Mouse (Mus musculus) intestine, embryonic 15.5 days (tissue): Measurements from ENCODE around the gene LTO1. TPM values are rescaled to one million over a fixed set of nuclear protein-coding genes. Genes with fewer than 3 reads are reported as not detected.
"Not testable (repeated sequence)": the region's sequence is repeated elsewhere in the genome, so short reads cannot be mapped to it uniquely, and the experiment has no call there.

ENCODE experiments used
- ATAC-seq: fragments of 200-750 bp; cut with Nextera tagmentation; 2 replicates; pipeline ENCODE4 v1.8.0; 2017; ENCODE audit warnings: moderate TSS enrichment, moderate library complexity
- H3K27ac ChIP-seq: fragments of 300-500 bp; sonication (generic); 2 replicates; pipeline ENCODE4 v1.5.1; 2015; ENCODE audit warnings: mild to moderate bottlenecking, inconsistent platforms
- H3K27me3 ChIP-seq: fragments of 300-500 bp; sonication (generic); replicated peaks from 2 replicates; pipeline ENCODE4 v1.6.1; 2015; ENCODE audit warnings: inconsistent platforms
- H3K36me3 ChIP-seq: fragments of 300-500 bp; sonication (generic); 2 replicates; pipeline ENCODE4 v1.6.1; 2015; ENCODE audit warnings: inconsistent platforms
- H3K4me1 ChIP-seq: fragments of 300-500 bp; sonication (generic); replicated peaks from 2 replicates; pipeline ENCODE4 v1.6.1; 2015; ENCODE audit warnings: inconsistent platforms
- H3K4me2 ChIP-seq: fragments of 300-500 bp; sonication (generic); replicated peaks from 2 replicates; pipeline ENCODE4 v1.6.1; 2015; ENCODE audit warnings: mild to moderate bottlenecking, inconsistent platforms
- H3K4me3 ChIP-seq: fragments of 300-500 bp; sonication (generic); replicated peaks from 2 replicates; pipeline ENCODE4 v1.5.1; 2015; ENCODE audit warnings: inconsistent platforms
- H3K9ac ChIP-seq: fragments of 300-500 bp; sonication (generic); 2 replicates; pipeline ENCODE4 v1.6.1; 2015; ENCODE audit warnings: inconsistent platforms
- H3K9me3 ChIP-seq: fragments of 300-500 bp; sonication (generic); 2 replicates; pipeline ENCODE4 v1.6.1; 2016; ENCODE audit warnings: inconsistent platforms
- WGBS: fragments of 180-500 bp; shearing (Covaris S2); methylation state at CpG from one replicate; pipeline ENCODE4 v1.1.7; 2015; 5-methylcytosine and 5-hydroxymethylcytosine counted together
- polyA plus RNA-seq: library from polyadenylated mRNA; unstranded; fragments of >200 nt; fragmentation: Nextera tagmentation; extraction: Ambion mirVana; gene quantifications from 2 replicates; pipeline ENCODE4 v1.2.1, GENCODE M21; 2015

LTO1 gene
- 24.1 and 25.2 TPM in 2 replicates for polyA plus RNA-seq

DNA sequence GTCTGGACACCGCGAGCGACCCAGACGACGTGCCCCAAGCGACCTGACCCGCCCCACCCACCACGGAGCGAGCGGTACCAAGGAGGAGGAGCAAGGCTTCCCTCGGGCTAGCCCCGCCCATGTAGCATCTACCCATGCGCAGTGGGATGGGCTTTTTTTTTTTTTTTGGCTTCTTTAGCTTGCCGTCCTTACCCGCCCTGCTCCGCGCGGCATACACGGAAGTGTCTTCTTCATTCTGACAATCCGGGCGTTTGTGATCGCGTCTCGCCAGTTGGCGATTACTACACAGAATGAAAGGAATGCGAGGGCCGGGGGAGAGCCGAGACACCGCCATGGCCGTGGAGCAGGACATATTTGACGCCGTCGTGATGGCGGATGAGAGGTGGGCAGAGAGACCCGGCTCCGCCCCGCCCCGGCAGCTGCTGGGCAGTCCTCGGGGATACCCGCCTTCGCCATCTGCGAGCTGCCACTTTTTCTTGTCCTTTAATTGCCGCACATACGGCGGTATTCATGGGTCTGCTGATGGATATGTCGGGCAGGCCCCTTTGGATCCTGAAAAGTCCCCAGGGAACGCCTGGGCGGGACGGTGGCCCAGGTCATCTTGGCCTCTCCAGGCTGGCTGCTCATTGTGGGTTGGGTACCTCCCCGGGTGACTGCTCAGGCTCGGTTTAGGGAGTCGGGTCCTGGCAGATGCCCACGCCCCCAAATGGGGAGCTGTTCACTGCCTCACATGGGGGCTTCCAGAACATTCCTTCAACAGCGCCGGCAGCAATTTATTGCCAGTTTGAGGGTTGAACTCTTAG lies at the start of gene LTO1:
TSS of gene LTO1 (plus strand) at position 153 of the 803 bp plus-strand sequence.
- H3K27me3 ChIP-seq, result no peaks in the 10 kb centered on the region
- peaks cover 6% of the 10 kb centered on the region for H3K4me1 ChIP-seq
- WGBS, result under 1% methylated on average over 55 of the region's 55 CpGs
- H3K9me3 ChIP-seq, result no peaks in the 10 kb centered on the region
- H3K36me3 ChIP-seq, result peaks cover 9% of the 10 kb centered on the region; the same call in 1 of the 2 replicates
- ATAC-seq, result peak; percentile 96
- peak within 1 kb of the TSS; percentile 67 for H3K27ac ChIP-seq
- peak within 1 kb of the TSS; percentile 79 for H3K9ac ChIP-seq
- H3K4me3 ChIP-seq, result peak within 1 kb of the TSS; percentile 78
- peak within 1 kb of the TSS; percentile 90 for H3K4me2 ChIP-seq

GRCm38 (mm10) chr7:144867161-144867560 lies 47.7 kb upstream of the LTO1 start:
- Histone ChIP-seq H3K27ac (no peak overlapping the region), H3K4me2 (no peak overlapping the region), H3K4me1 (0 out of 2 replicates have a peak, but pooled peaks cover under 1% of the 10 kb centered on the region), H3K9me3 (no peaks in the 10 kb centered on the region), H3K9ac (no peak overlapping the region), H3K4me3 (no peak overlapping the region), H3K36me3 (no peaks in the 10 kb centered on the region), H3K27me3 (peaks cover 47% of the 10 kb centered on the region)
- ATAC-seq, result no peak
- 56% methylated on average over 4 of the region's 4 CpGs for WGBS

GRCm38 (mm10) chr7:144867602-144868001 lies 47.3 kb upstream of the LTO1 start:
- ATAC-seq, result no peak
- Histone ChIP-seq H3K27me3 (peaks cover 43% of the 10 kb centered on the region), H3K9ac (no peak overlapping the region), H3K4me3 (no peak overlapping the region), H3K36me3 (no peaks in the 10 kb centered on the region), H3K4me1 (no peaks in the 10 kb centered on the region), H3K9me3 (no peaks in the 10 kb centered on the region), H3K27ac (no peak overlapping the region), H3K4me2 (no peak overlapping the region)
- WGBS, result 77% methylated on average over 8 of the region's 8 CpGs

DNA sequence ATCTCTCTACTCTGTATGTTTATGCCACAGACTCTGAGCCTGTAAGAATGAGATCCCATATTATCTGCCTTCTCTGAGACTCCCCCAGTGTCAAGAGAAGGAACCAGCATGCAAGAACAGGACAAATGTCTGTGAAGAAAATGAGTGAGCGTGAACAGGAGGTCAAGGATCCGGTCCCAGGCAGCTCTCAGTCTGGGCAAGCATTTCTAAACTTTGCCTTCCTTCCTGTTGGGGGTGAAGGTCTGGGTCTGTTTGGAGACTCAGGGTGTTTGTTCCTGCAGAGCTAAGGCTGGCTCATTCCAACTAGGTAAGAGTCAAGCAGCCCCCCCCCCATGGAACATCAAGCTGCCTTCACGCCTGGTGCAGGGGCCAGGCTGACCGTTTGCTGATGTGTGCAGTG lies 42.5 kb upstream of the LTO1 start:
- Histone ChIP-seq H3K4me3 (no peak overlapping the region), H3K9me3 (no peaks in the 10 kb centered on the region), H3K36me3 (no peaks in the 10 kb centered on the region), H3K27ac (no peak overlapping the region), H3K4me1 (no peaks in the 10 kb centered on the region), H3K9ac (no peak overlapping the region), H3K27me3 (peaks cover 5% of the 10 kb centered on the region; the same call in 1 of the 2 replicates), H3K4me2 (no peak overlapping the region)
- WGBS, result 72% methylated on average over 4 of the region's 4 CpGs
- no peak for ATAC-seq

DNA sequence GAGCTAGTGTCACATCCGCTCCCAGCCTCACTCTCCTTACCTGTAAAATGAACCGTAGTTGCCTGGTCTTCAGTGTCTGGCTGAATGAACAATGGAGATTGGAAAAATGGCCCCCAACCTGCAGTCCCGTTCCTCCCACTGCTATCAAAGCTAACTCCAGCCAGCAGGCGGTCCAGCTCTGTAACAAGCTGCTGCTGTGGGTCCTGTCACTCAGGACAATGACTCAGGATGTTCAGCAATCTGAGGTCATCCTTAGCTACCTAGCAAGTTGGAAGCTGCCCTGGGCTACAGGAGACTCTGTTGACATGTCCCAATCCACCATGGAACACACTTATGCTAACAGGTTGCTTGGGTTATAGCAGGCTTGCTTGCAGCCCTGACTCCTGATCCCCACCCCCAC lies 41.7 kb upstream of the LTO1 start:
- Histone ChIP-seq H3K36me3 (no peaks in the 10 kb centered on the region), H3K4me1 (no peaks in the 10 kb centered on the region), H3K4me2 (no peak overlapping the region), H3K27ac (no peak overlapping the region), H3K4me3 (no peak overlapping the region), H3K9me3 (no peaks in the 10 kb centered on the region), H3K9ac (no peak overlapping the region), H3K27me3 (0 out of 2 replicates have a peak, but pooled peaks cover 3% of the 10 kb centered on the region)
- 77% methylated on average over 4 of the region's 4 CpGs for WGBS
- no peak for ATAC-seq

- Histone ChIP-seq H3K4me1 (no peaks in the 10 kb centered on the region), H3K9me3 (no peaks in the 10 kb centered on the region), H3K27ac (no peak overlapping the region), H3K9ac (no peak overlapping the region), H3K4me3 (no peak overlapping the region), H3K36me3 (no peaks in the 10 kb centered on the region), H3K27me3 (0 out of 2 replicates have a peak, but pooled peaks cover 3% of the 10 kb centered on the region), H3K4me2 (no peak overlapping the region)
- no peak for ATAC-seq
- WGBS, result 52% methylated on average over 4 of the region's 4 CpGs
These were observed 40.7 kb upstream of the LTO1 start for GRCm38 (mm10) chr7:144874226-144874625.

- H3K4me3 ChIP-seq, result no peak overlapping the region
- ATAC-seq, result no peak
- no peaks in the 10 kb centered on the region for H3K9me3 ChIP-seq
- H3K4me1 ChIP-seq, result no peaks in the 10 kb centered on the region
- WGBS, result 100% methylated on average over 1 of the region's 1 CpGs
- no peak overlapping the region for H3K4me2 ChIP-seq
- no peaks in the 10 kb centered on the region for H3K36me3 ChIP-seq
- no peak overlapping the region for H3K9ac ChIP-seq
- no peak overlapping the region for H3K27ac ChIP-seq
- H3K27me3 ChIP-seq, result 0 out of 2 replicates have a peak, but pooled peaks cover 3% of the 10 kb centered on the region
These were observed 36.5 kb upstream of the LTO1 start for GRCm38 (mm10) chr7:144878401-144878800.

GRCm38 (mm10) chr7:144883106-144883505 lies 31.8 kb upstream of the LTO1 start:
- no peak for ATAC-seq

GRCm38 (mm10) chr7:144887672-144888071 lies 27.2 kb upstream of the LTO1 start:
- no peaks in the 10 kb centered on the region for H3K36me3 ChIP-seq
- H3K4me1 ChIP-seq, result no peaks in the 10 kb centered on the region
- peaks cover 16% of the 10 kb centered on the region for H3K27me3 ChIP-seq
- no peaks in the 10 kb centered on the region for H3K9me3 ChIP-seq
- no peak overlapping the region for H3K9ac ChIP-seq
- 87% methylated on average over 2 of the region's 2 CpGs for WGBS
- no peak overlapping the region for H3K4me3 ChIP-seq
- no peak for ATAC-seq
- H3K27ac ChIP-seq, result no peak overlapping the region
- H3K4me2 ChIP-seq, result no peak overlapping the region

More at GRCm38 (mm10) chr7:144883106-144883505, 31.8 kb upstream of the LTO1 start:
- WGBS, result 37% methylated on average over 2 of the region's 2 CpGs
- Histone ChIP-seq H3K27ac (no peak overlapping the region), H3K9ac (no peak overlapping the region), H3K9me3 (no peaks in the 10 kb centered on the region), H3K36me3 (no peaks in the 10 kb centered on the region), H3K4me2 (no peak overlapping the region), H3K4me3 (no peak overlapping the region), H3K27me3 (peaks cover 3% of the 10 kb centered on the region; the same call in 1 of the 2 replicates), H3K4me1 (no peaks in the 10 kb centered on the region)

DNA sequence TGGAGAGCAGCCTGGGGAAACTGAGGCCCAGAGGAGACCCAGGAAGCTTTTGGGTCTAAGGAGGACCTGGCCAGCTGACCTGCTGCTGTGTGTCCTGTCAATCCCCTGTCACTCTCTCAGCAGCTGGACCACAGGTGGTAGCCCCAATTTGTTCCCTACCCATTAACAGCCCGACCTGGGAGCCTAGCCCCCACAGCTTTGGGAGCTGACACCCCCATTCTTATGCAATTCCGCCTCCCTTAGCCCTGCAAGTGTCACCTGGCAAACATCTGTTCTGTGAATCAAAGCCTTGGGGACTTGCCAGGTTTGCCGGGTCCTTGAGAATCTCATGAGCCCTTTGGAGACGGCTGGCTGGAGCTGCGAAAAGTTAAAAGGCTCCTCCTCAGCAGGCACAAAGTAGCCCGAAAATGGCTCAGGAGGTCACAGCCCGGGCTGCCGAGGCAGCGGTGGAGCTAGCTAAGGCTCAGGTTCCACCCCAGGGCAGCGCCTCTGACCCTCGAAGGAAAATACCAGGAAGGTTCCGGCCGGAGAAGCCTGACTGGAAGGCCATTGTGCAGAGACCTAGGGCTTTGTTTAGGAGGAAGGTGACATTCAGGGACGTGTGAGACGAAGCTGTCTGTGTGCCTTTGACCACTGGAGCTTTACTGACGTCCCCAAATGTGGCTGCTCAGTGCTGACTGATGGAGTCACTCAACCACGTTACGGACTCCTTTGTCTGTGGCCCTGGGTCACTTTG lies 26.2 kb upstream of the LTO1 start:
- ATAC-seq, result no peak
- H3K4me2 ChIP-seq, result no peak overlapping the region
- no peak overlapping the region for H3K9ac ChIP-seq
- H3K27me3 ChIP-seq, result peaks cover 16% of the 10 kb centered on the region
- no peak overlapping the region for H3K27ac ChIP-seq
- H3K4me1 ChIP-seq, result no peaks in the 10 kb centered on the region
- WGBS, result 11% methylated on average over 18 of the region's 18 CpGs
- H3K36me3 ChIP-seq, result no peaks in the 10 kb centered on the region
- H3K9me3 ChIP-seq, result no peaks in the 10 kb centered on the region
- no peak overlapping the region for H3K4me3 ChIP-seq

GRCm38 (mm10) chr7:144890661-144891060 lies 24.2 kb upstream of the LTO1 start:
- 94% methylated on average over 1 of the region's 1 CpGs for WGBS
- ATAC-seq, H3K4me3 ChIP-seq, H3K36me3 ChIP-seq, H3K4me2 ChIP-seq, H3K9ac ChIP-seq, H3K4me1 ChIP-seq, H3K9me3 ChIP-seq, H3K27ac ChIP-seq: not testable (repeated sequence)
- peaks cover 28% of the 10 kb centered on the region for H3K27me3 ChIP-seq

DNA sequence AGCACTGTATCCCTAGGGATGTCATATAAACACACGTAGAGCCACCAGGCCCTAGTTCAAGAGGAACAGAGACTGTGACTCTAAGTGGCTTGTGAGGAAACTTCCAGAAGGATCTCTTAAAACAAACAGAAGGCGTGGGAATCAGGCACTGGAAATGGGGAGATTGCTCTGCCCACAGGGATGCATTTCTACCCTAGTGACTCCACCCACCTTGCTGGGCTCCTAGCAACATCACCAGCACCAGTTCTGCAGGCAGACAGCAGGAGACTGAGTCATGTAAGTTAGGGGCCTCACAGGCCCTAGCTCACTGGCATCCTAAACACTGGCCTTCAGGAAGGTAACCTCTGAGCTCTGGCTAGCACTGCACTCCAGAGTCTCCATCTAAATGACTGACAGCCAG lies 23.0 kb upstream of the LTO1 start:
- ATAC-seq, result no peak
- Histone ChIP-seq H3K36me3 (no peaks in the 10 kb centered on the region), H3K27ac (no peak overlapping the region), H3K9me3 (no peaks in the 10 kb centered on the region), H3K27me3 (peaks cover 40% of the 10 kb centered on the region), H3K4me3 (no peak overlapping the region), H3K9ac (no peak overlapping the region), H3K4me2 (no peak overlapping the region), H3K4me1 (peaks cover 19% of the 10 kb centered on the region)
- 71% methylated on average over 2 of the region's 2 CpGs for WGBS
